Mouse (Mus musculus) right cerebral cortex, postnatal 10 days (tissue): ENCODE measurements around the gene Tmeff2.
A peak's percentile ranks its signal among the peaks of the same experiment; 100 is the strongest.

Experiments used
- DNase-seq, 2 experiments: peaks; one replicate each; pipeline ENCODE4 v3.0.0; 2021; ENCODE audit warnings: low spot score in 2 of 2

The Tmeff2 gene

DNA sequence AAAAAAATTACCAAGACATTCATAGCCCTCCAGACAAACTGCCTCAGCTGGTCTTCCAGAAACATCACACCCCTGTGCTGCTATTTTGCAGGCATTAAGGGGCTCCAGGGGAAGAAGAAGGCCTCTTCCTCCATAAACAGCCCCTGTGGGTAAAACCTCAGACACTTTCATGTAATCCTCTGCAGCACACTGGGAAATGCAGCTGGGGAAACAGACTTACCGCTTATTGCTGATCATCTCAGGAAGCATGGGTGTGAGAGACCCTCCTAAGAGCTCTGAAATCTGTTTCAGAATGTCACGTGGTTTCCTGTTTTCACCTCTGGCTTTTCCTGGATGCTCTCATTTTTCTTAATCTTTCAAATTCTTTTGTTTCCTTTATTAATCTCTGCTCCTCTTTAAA, 204.3 kb downstream of the Tmeff2 start:
- DNase-seq: no peak

GRCm38 (mm10) chr1:51106401-51106920, 206.0 kb downstream of the Tmeff2 start:
- DNase-seq: no peak

DNA sequence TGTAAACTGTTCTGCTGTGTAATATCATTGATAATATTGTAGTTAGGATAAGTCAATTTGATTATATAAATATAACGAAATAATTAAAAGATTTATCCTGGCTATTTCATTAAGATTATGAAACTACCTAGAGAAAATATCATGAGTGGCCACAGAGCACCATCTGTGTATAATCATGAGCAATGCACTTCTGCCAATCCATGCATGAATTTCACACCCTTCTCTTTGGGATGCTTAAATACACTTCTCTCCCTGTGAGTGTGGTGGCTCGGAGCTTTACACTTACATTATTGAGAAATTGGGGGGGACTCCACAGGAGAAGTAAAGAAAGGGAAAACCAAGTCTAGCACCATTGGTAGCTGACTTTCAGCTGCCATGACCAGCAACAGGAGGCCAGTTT, 206.9 kb downstream of the Tmeff2 start:
- DNase-seq: no peak

- DNase-seq: no peak
Measured at GRCm38 (mm10) chr1:51114721-51115120, 214.3 kb downstream of the Tmeff2 start.

DNA sequence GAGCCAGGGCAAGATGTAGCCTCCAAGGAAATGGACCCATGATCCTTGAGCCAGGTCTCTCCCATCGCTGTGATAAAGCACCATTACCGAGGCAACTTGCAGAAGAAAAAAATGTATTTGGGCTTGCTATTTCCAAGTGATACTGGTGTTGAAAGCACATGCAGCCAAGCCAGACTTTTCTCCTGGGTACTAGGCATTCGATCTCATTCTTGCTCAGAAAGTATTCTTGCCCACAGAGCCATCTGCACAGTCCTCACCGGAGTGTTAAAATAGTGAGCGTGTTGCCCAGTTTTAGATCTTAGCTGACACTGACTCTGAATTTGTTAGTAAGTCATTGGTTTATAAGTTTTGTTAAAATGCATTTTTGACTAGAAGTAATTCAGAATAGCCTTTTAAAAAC, 215.3 kb downstream of the Tmeff2 start:
- peak; percentile 34 to 50 for DNase-seq

DNA sequence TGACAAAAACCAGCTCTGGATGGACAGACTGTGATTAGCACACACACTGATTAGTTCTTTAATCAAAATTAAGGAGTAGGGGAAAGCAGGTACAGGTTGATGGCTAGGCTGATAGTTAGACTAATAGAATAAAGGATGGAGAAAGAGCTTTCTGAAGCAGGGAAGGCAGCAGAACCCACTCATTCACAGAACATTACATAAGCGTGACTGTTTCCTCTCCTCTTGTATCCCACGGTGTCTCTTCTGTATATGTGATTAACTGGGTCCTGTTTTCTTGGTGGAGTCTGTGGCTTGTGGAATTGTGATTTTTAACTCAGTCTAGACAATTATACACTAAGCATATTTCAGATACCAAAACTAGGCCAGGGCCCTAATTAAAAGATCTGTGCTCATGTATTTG, 217.4 kb downstream of the Tmeff2 start:
- no peak for DNase-seq

DNA sequence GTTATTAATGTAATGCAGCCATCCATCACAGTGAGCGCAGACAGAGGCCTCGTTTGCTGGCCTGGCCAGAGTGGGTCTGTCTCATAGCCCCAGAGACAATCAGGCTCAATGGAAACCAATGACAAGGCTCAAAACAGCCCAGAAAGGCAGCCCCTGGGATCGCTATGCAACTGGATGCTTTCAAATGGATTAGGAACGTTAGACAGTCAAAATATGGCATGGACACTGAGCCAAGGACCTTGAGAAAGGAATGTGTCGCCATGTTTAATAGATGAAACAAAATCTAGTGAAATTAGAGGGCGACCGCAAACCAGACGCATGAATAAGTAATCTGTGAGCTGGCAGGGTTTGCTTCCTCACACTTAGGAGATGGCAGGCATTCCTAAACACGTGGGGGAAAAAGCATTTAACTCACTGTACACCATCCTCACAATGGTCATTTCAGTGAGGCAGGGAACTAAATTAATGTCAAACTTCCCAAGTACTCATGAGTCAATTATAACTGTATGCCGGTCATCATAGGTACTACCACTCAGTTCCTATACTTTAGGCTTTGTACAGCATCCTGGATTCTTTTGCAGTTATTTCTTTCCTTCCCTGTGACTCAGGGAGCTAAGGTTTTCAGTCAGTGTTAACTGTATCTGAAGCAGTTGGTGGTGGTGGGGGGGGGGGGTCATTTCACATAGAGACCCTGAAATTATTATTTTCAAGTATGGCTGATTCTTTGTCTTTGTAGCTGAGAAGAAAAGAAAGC, 225.4 kb downstream of the Tmeff2 start:
- DNase-seq: no peak

DNA sequence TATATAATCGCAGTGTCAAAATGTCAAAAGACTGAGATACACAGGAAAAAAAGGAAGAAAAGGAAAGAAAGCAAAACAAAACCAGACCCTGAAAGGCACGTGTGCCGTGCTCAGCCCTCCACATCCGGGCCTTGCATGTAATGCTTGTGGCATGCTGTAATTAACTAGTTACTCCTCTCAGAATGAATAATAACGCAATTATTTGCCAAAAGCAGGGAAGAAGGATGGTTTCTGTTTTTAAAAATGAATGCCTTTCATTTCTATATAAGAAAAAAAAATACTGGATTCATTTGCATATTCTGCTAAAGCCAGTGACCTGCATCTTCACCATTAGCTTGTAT, 225.9 kb downstream of the Tmeff2 start:
- DNase-seq: no peak

GRCm38 (mm10) chr1:51136792-51137191, 236.3 kb downstream of the Tmeff2 start:
- DNase-seq: no peak

GRCm38 (mm10) chr1:51139605-51140004, 239.2 kb downstream of the Tmeff2 start:
- no peak for DNase-seq

DNA sequence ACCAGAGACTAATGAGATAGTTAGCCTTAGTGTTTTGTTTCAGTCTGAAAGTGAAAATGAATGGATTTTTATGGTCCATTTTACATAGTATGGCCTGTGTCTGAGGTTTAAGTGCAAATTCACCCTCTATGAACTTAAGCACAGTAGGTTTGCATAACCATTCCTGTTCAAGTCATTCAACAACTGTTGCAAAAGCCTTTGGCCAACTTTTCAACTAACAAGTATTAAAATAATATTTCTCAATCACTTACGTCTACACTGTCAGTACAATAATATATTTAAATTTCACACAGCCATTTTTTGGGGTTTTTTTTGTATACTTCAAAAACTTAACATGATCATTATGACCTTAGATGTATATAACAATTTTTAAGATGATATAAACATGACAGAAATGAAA, 240.9 kb downstream of the Tmeff2 start:
- no peak for DNase-seq

DNA sequence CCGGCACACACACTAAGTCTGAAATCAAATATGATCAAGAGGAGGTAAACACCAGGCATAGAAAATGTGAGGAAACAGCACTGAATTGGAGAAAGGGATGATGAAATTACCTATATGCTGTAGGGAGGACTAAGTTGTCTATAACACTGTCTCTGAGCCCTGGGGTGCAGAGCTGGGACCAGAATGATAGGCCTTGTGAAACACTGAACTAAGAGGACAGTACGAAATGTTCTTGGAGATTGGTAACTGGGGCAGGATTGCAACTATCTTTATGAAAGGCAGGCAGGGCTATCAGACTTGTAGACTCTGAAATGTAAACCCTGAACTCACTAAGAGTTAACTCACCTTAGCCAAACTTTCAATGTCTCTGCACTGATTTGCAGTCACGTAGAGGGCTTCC, 242.3 kb downstream of the Tmeff2 start:
- no peak for DNase-seq

- no peak for DNase-seq
Measured at GRCm38 (mm10) chr1:51145693-51146092, 245.2 kb downstream of the Tmeff2 start.

GRCm38 (mm10) chr1:51148481-51149137, 248.2 kb downstream of the Tmeff2 start:
- DNase-seq: peak in 1 of 2 experiments; percentile 40

DNA sequence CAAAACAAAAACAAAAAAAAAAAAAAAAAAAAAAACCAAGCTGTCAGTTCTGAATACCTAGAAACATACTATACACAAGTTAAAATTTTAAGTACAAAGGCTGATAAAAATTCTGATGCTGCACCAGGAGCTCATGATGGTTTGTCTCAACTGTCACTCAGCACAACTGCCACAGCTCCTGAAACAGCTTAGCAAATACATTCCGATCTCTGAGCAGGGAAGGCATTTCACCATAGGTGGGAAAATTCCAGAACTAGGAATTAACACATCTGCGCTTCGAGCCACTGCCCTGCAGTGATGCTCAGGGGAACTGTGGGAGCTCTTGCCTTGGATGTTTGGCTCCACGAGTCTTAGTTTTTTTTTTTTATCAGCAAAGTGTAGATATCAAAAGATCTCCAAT, 249.0 kb downstream of the Tmeff2 start:
- DNase-seq: no peak

DNA sequence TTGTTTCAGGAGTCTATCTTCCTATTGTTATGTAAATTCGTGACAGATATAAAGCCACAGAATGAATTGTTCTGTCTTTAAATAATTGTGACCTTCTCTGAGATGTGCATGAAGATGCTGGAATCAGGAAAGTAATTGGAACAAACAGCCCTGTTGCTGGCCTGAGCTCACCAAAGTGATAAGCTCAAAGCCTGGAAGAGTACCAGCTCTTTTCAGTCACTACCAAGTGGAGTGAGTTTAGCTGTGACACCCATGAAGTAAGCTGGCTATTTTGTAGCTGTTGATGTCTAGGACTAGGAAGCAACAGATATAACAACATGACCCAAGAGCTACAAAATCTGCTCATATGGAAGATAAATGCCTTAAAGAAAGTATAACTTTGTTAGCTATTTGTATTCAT, 249.4 kb downstream of the Tmeff2 start:
- no peak for DNase-seq

DNA sequence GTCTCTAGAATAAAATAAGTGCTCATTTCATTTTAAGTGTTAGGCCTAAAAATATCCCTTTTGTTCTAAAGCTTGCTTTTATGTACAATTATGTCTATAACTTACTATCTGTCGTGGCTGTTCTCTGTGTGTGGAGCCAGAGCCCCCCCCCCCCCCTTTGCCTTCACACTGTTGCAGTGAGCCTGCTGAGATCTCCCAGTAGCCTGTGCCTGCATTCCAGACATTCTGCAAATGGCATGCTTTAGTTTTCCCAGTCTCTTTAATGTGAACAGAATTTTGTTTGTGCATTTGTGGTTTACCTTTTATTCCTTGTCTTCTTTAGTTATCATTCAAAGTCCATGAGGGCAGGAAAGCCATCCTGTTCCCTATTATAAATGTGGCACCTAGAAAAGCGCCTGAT, 251.6 kb downstream of the Tmeff2 start:
- DNase-seq: no peak

GRCm38 (mm10) chr1:51152856-51153255, 252.4 kb downstream of the Tmeff2 start:
- no peak for DNase-seq

- DNase-seq: no peak
Measured at GRCm38 (mm10) chr1:51184276-51184675, 283.8 kb downstream of the Tmeff2 start.

DNA sequence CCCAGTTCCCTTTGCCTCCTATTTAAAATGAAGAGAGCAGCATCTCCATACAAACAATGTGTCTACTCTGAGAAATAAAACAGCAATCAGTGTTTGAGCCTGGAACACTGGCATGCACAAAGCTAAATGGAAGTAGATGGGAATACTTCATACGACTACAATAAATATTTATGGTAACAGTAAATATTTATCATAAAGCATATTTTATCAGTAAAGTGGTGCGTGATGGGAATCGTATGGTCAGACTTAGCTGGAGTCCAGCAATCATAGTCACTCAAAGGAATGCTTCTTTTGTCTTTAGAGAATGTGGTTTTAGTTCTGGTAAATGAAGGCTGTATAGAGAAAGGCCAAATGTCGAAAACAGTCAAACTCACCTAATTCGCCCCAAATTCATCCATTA, 288.6 kb downstream of the Tmeff2 start:
- DNase-seq: no peak

GRCm38 (mm10) chr1:51191253-51191652, 290.8 kb downstream of the Tmeff2 start:
- no peak for DNase-seq

DNA sequence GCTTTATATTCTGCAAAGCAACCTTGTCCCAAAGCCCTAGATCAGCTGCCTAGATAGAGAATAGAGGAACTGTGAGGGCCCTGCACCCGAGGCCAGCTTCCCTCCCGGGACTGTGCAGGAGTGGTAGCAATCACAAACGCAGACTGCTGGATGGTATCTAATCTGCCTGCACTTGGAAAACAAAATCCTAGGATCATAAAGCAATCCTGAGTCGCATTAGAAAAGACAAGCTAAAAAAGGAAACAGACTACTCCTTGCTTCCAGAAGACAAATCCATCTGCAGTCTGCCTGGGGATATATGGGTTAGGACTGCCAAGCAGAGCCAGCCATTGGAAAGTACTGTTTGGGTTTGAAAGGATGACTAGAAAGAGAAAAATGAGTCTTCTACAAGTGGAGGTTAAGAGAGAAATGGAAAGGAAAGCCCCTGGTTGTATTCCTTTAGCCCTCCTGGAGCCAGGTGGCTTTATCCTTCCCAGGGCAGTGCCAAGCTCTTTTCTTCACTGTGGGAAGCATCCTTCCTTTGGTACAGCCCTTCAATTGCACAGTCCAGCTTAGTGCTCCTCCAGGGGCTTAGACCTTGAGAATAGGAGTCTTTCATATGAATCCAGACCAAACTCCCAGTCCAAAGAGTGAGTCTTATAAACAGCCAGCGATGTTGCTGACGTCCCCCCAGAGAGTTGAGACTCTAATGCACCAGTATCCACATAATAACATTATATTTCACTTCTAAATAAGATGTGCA, 291.6 kb downstream of the Tmeff2 start:
- peak in 1 of 2 experiments; percentile 24 for DNase-seq
